Mouse (Mus musculus) CH12.LX (cell line): ENCODE measurements around the gene Traf3ip2. TPM values are rescaled to one million over a fixed set of nuclear protein-coding genes. Genes with fewer than 3 reads are reported as not detected.

Source experiments
- DNase-seq: peaks from one replicate; pipeline ENCODE4 v3.0.0-alpha.2; 2013; ENCODE audit errors: extremely low read depth
- H3K27ac ChIP-seq: 2 replicates; pipeline ENCODE4 v1.5.1; 2012; ENCODE audit warnings: low read depth, mild to moderate bottlenecking, control low read depth, moderate library complexity; ENCODE audit not compliant: insufficient read depth
- H3K27me3 ChIP-seq: replicated peaks from 2 replicates; pipeline ENCODE3; 2012; ENCODE audit warnings: inconsistent platforms
- H3K36me3 ChIP-seq, 2 experiments: replicated peaks in 1 of 2; 2 replicates each; pipeline versions ENCODE3 to v1.6.1; 2012; ENCODE audit warnings: inconsistent platforms in 1 of 2, low read length in 1 of 2, mild to moderate bottlenecking in 1 of 2, mixed read lengths in 1 of 2, moderate library complexity in 1 of 2; ENCODE audit not compliant: control insufficient read depth in 1 of 2, insufficient read depth in 1 of 2
- H3K4me1 ChIP-seq, 2 experiments: 2 replicates each; pipeline ENCODE4 v1.6.1; 2012; ENCODE audit warnings: inconsistent platforms in 1 of 2, moderate library complexity in 1 of 2; ENCODE audit not compliant: insufficient read depth in 2 of 2, control insufficient read depth in 1 of 2
- H3K4me2 ChIP-seq: 2 replicates; pipeline ENCODE4 v1.6.1; 2012; ENCODE audit warnings: low read depth, mild to moderate bottlenecking, control low read depth; ENCODE audit not compliant: poor library complexity, insufficient read depth, severe bottlenecking
- H3K4me3 ChIP-seq, 3 experiments: fragments of 150-350 bp in 1 of 3; sonication (generic) in 1 of 3; replicated peaks in 1 of 3; 2 replicates each; pipeline versions ENCODE3 to v1.5.1; 2011 to 2012; ENCODE audit warnings: low read depth in 2 of 3, low read length in 2 of 3, mild to moderate bottlenecking in 2 of 3, moderate library complexity in 2 of 3, control low read depth in 1 of 3, improper control_type of control experiment in 1 of 3, inconsistent platforms in 1 of 3, mixed read lengths in 1 of 3; ENCODE audit not compliant: poor library complexity in 1 of 3
- H3K79me2 ChIP-seq: replicated peaks from 2 replicates; pipeline ENCODE4 v1.6.1; 2012; ENCODE audit warnings: mild to moderate bottlenecking, moderate library complexity; ENCODE audit not compliant: control insufficient read depth, poor library complexity, insufficient read depth, severe bottlenecking; ENCODE audit errors: extremely low read depth
- H3K9ac ChIP-seq: 2 replicates; pipeline ENCODE4 v1.6.1; 2012; ENCODE audit warnings: low read depth, mild to moderate bottlenecking, control low read depth, moderate library complexity; ENCODE audit not compliant: insufficient read depth
- H3K9me3 ChIP-seq: replicated peaks from 2 replicates; pipeline ENCODE3; 2012; ENCODE audit warnings: low read length, inconsistent platforms, mixed read lengths
- CHD1 ChIP-seq: IDR thresholded peaks from 2 replicates; pipeline ENCODE4 v1.6.1; 2012; ENCODE audit warnings: low read depth, low read length, improper control_type of control experiment, inconsistent platforms
- CTCF ChIP-seq, 2 experiments: IDR thresholded peaks in 1 of 2; conservative IDR thresholded peaks in 1 of 2; 2 replicates each; pipeline ENCODE4 v1.5.1; 2011 to 2012; ENCODE audit warnings: low read depth in 2 of 2, low read length in 2 of 2, improper control_type of control experiment in 1 of 2, inconsistent platforms in 1 of 2, mild to moderate bottlenecking in 1 of 2, moderate library complexity in 1 of 2
- E2F4 ChIP-seq: IDR thresholded peaks from 2 replicates; pipeline ENCODE4 v1.6.1; 2011; ENCODE audit warnings: low read depth, low read length, improper control_type of control experiment; ENCODE audit not compliant: insufficient replicate concordance
- ELF1 ChIP-seq: IDR thresholded peaks from 2 replicates; pipeline ENCODE4 v1.6.1; 2014; ENCODE audit warnings: low read depth, mild to moderate bottlenecking, inconsistent platforms, low read length, improper control_type of control experiment
- ETS1 ChIP-seq: conservative IDR thresholded peaks from 2 replicates; pipeline ENCODE4 v1.6.1; 2012; ENCODE audit warnings: low read depth, mild to moderate bottlenecking, inconsistent platforms, low read length, improper control_type of control experiment, moderate library complexity
- GABPA ChIP-seq: IDR thresholded peaks from 2 replicates; pipeline ENCODE4 v1.6.1; 2012; ENCODE audit warnings: low read depth, low read length, improper control_type of control experiment, inconsistent platforms; ENCODE audit not compliant: insufficient replicate concordance
- KAT2A ChIP-seq: IDR thresholded peaks from 2 replicates; pipeline ENCODE4 v1.6.1; 2012; ENCODE audit warnings: low read length, improper control_type of control experiment, inconsistent platforms; ENCODE audit not compliant: insufficient replicate concordance
- MAFK ChIP-seq: IDR thresholded peaks from 2 replicates; pipeline ENCODE4 v1.6.1; 2011; ENCODE audit warnings: low read length, improper control_type of control experiment; ENCODE audit not compliant: insufficient replicate concordance
- MAX ChIP-seq: IDR thresholded peaks from 2 replicates; pipeline ENCODE4 v1.6.1; 2011; ENCODE audit warnings: low read length, improper control_type of control experiment
- MXI1 ChIP-seq: IDR thresholded peaks from 2 replicates; pipeline ENCODE4 v1.6.1; 2011; ENCODE audit warnings: mild to moderate bottlenecking, low read depth, low read length, improper control_type of control experiment
- NELFE ChIP-seq: IDR thresholded peaks from 2 replicates; pipeline ENCODE4 v1.6.1; 2011; ENCODE audit warnings: low read depth, low read length, improper control_type of control experiment
- NRF1 ChIP-seq: IDR thresholded peaks from 2 replicates; pipeline ENCODE4 v1.6.1; 2014; ENCODE audit warnings: low read depth, mild to moderate bottlenecking, inconsistent platforms, low read length, improper control_type of control experiment, moderate library complexity
- PAX5 ChIP-seq: IDR thresholded peaks from 2 replicates; pipeline ENCODE4 v1.6.1; 2012; ENCODE audit warnings: low read length, inconsistent platforms, mixed read lengths
- POLR2AphosphoS2 ChIP-seq: IDR thresholded peaks from 2 replicates; pipeline ENCODE4 v1.6.1; 2011; ENCODE audit warnings: low read depth, low read length, improper control_type of control experiment
- RCOR1 ChIP-seq: conservative IDR thresholded peaks from 2 replicates; pipeline ENCODE4 v1.6.1; 2012; ENCODE audit warnings: low read depth, mild to moderate bottlenecking, inconsistent platforms, low read length, improper control_type of control experiment
- TBP ChIP-seq: conservative IDR thresholded peaks from 2 replicates; pipeline ENCODE4 v1.6.1; 2011; ENCODE audit warnings: low read depth, low read length, improper control_type of control experiment
- TCF12 ChIP-seq: IDR thresholded peaks from 2 replicates; pipeline ENCODE4 v1.6.1; 2014; ENCODE audit warnings: low read depth, mild to moderate bottlenecking, inconsistent platforms, low read length, improper control_type of control experiment
- UBTF ChIP-seq: IDR thresholded peaks from 2 replicates; pipeline ENCODE4 v1.6.1; 2012; ENCODE audit warnings: low read depth, mild to moderate bottlenecking, inconsistent platforms, low read length, improper control_type of control experiment, moderate library complexity
- USF1 ChIP-seq: IDR thresholded peaks from 2 replicates; pipeline ENCODE4 v1.6.1; 2014; ENCODE audit warnings: low read depth, mild to moderate bottlenecking, inconsistent platforms, low read length, improper control_type of control experiment
- USF2 ChIP-seq: conservative IDR thresholded peaks from 2 replicates; pipeline ENCODE4 v1.6.1; 2011; ENCODE audit warnings: low read depth, low read length, improper control_type of control experiment
- ZC3H11A ChIP-seq: IDR thresholded peaks from 2 replicates; pipeline ENCODE4 v1.6.1; 2012; ENCODE audit warnings: low read depth, mild to moderate bottlenecking, inconsistent platforms, low read length, improper control_type of control experiment
- ZKSCAN1 ChIP-seq: IDR thresholded peaks from 2 replicates; pipeline ENCODE4 v1.6.1; 2012; ENCODE audit warnings: low read depth, inconsistent platforms, low read length, improper control_type of control experiment, borderline replicate concordance
- ZMIZ1 ChIP-seq: IDR thresholded peaks from 2 replicates; pipeline ENCODE4 v1.6.1; 2012; ENCODE audit warnings: low read depth, mild to moderate bottlenecking, inconsistent platforms, low read length, improper control_type of control experiment
- dilution Hi-C: fragments of 300-500 bp; cut with MboI; formaldehyde crosslinking; loops from 2 replicates; pipeline ENCODE4 v1.14.3; 2020; ENCODE audit warnings: low sequenced_read_pairs; ENCODE audit not compliant: extremely low pct_unique_long_range_greater_than_20kb, extremely low pct_ligation_motif_present
- in situ Hi-C: fragments of 300-500 bp; cut with MboI; formaldehyde crosslinking; loops from 3 replicates; pipeline ENCODE4 v1.14.3; 2019; ENCODE audit warnings: low sequenced_read_pairs, low pct_ligation_motif_present, low pct_unique_long_range_greater_than_20kb, mixed read lengths
- polyA plus RNA-seq: library from polyadenylated mRNA; unstranded; fragments of >175 nt; gene quantifications from 2 replicates; pipeline ENCODE4 v1.2.1, GENCODE M21; 2012; ENCODE audit warnings: low read depth; ENCODE audit not compliant: insufficient read length
- total RNA-seq, 2 experiments: library from RNA; depleted of rRNA; stranded (reverse); fragments of 300-350 nt in 1 of 2; fragments of >200 nt in 1 of 2; gene quantifications; 2 replicates each; pipeline ENCODE4 v1.2.3; 2012 to 2014

Gene Traf3ip2
- total and polyA plus RNA-seq, 3 experiments, result 9.2 to 23.4 (median 15.6) TPM

DNA sequence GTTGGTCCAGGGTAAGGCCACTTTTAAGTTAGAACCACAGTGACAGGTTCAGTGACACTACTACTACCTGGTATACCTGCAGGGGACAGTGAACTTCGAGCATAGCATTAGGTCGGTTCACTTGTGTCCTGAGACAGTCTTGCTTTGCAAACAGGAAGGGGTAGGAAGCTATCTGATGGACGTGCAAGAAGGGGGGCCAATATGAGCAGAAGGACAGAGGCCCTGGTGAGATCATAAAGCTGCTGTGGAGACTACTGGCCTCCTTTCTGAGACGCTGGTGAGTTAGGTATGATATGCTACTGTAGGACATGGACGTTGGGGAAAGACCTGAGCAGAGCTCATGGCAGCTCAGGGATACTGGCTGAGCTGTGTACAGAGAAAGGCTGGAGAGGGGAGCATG lies 7.9 kb downstream of the Traf3ip2 start:
- Histone ChIP-seq H3K4me2 (no peak overlapping the region), H3K9ac (no peak overlapping the region), H3K27me3 (no peaks in the 10 kb centered on the region), H3K9me3 (no peaks in the 10 kb centered on the region), H3K4me3 (no peak overlapping the region), H3K36me3 (peaks cover 60 to 94% of the 10 kb centered on the region in 2 experiments), H3K79me2 (0 out of 2 replicates have a peak, but pooled peaks cover 4% of the 10 kb centered on the region), H3K4me1 (peaks cover 0 to 11% of the 10 kb centered on the region in 2 experiments; a peak in 1 of 4 replicates), H3K27ac (no peak overlapping the region)
- TF ChIP-seq UBTF (no peak), USF1 (no peak), KAT2A (no peak), MXI1 (no peak), ETS1 (no peak), CTCF (conservative IDR thresholded peaks at IDR 0.05 in 1 of 2, IDR thresholded peaks at IDR 0.05 in 1 of 2; ENCODE audit: low read depth in 2 of 2, low read length in 2 of 2) (no peak), TCF12 (no peak), PAX5 (no peak), RCOR1 (no peak), E2F4 (no peak), TBP (no peak)
- DNase-seq, result no peak
- dilution Hi-C loops (no loop called here), in situ Hi-C loops (no loop called here)

DNA sequence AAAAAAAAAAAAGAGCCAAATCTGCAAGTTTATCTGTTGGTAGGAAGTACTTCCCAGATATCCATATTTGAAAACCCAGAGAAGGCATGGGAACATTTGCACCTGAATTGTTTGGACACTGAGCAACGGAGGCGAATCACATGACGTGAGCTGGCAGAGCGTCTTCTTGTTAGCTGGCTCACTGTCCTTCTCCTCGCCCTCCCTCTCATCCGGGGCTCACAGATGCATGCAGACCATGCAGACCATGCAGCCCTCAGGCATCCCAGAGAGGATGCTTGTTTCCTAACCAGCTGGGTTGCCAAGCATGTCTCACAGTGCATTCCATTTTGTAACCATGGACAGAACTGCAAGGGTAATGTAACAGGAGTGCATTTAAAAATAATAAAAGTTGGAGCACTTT lies 11.1 kb downstream of the Traf3ip2 start:
- in situ Hi-C loops, result no loop called here
- TF ChIP-seq ZMIZ1 (no peak), TBP (no peak)
- dilution Hi-C loops, result no loop called here
- Histone ChIP-seq H3K9me3 (no peaks in the 10 kb centered on the region), H3K4me3 (no peak overlapping the region), H3K4me1 (no peaks in the 10 kb centered on the region), H3K27ac (no peak overlapping the region), H3K4me2 (no peak overlapping the region), H3K36me3 (peaks cover 58 to 95% of the 10 kb centered on the region in 2 experiments), H3K27me3 (no peaks in the 10 kb centered on the region), H3K79me2 (no peaks in the 10 kb centered on the region), H3K9ac (no peak overlapping the region)
- no peak for DNase-seq

DNA sequence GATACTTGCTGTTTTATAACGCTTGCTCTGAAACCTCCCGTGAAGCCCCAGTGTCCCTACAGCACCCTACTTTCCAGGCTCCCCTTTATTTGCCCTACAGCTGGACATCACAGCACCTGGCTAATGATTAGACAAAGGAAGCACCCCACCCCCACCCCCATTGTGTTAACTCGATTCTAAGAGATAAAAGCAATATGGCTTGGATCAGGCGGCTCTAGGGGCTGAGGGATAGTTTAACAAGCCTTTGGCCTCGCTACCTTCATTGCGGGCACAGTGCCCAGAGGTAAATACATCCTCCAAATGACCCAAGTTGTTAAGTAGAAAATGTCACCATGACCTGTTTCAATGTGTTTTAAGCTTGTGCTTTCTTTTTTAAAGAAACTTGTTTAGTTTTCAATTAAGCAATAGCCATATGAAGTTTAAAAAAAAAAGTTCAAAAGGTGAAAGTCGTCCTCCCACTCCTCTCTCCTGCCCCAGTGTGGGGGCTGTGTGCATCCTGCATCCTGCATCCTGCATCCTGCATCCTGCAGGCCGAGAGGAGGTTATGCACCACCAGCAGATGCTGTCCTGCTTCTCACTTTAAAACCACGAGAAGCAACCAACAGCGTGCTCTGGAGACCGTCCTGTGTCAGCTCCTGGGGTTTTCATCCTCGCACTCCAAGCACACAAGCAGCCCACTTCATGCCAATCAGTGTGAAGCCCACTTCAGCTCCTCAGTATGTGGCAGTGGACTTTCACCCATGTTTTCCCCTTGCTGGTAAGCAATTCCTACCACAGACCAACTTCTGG lies 12.3 kb downstream of the Traf3ip2 start:
- in situ Hi-C loops (no loop called here), dilution Hi-C loops (no loop called here)
- Histone ChIP-seq H3K9me3 (no peaks in the 10 kb centered on the region), H3K4me2 (no peak overlapping the region), H3K79me2 (no peaks in the 10 kb centered on the region; the same call in 1 of the 2 replicates), H3K27ac (no peak overlapping the region), H3K4me1 (no peaks in the 10 kb centered on the region), H3K36me3 (peaks cover 56 to 98% of the 10 kb centered on the region in 2 experiments), H3K4me3 (no peak overlapping the region), H3K27me3 (no peaks in the 10 kb centered on the region), H3K9ac (no peak overlapping the region)
- no peak for DNase-seq
- TF ChIP-seq NELFE, result no peak
- TF ChIP-seq ZC3H11A, result no peak
- TF ChIP-seq ETS1, result no peak
- no peak for TF ChIP-seq MXI1
- TF ChIP-seq TCF12, result no peak
- TF ChIP-seq RCOR1, result no peak
- TF ChIP-seq ZKSCAN1, result no peak
- no peak for TF ChIP-seq GABPA
- no peak for TF ChIP-seq MAX
- TF ChIP-seq ELF1, result no peak
- TF ChIP-seq TBP, result no peak
- TF ChIP-seq NRF1, result no peak
- no peak for TF ChIP-seq USF1
- no peak for TF ChIP-seq MAFK
- no peak for TF ChIP-seq CHD1
- no peak for TF ChIP-seq PAX5
- TF ChIP-seq USF2, result no peak
- TF ChIP-seq POLR2AphosphoS2, result no peak
